Mouse (Mus musculus) forebrain, embryonic 14.5 days (tissue): ENCODE data around the gene Mfsd8. TPM values are rescaled to one million over a fixed set of nuclear protein-coding genes. Genes with fewer than 3 reads are reported as not detected.

ENCODE experiments used
- polyA plus RNA-seq: library from polyadenylated mRNA; unstranded; fragments of >200 nt; fragmentation: Nextera tagmentation; extraction: Ambion mirVana; gene quantifications from 2 replicates; pipeline ENCODE4 v1.2.1, GENCODE M21; 2014

Mfsd8 gene
- polyA plus RNA-seq, 1 experiment from 2014 or later, result 23.5 TPM

Other genes starting within 250 kb of the Mfsd8 start
- 0.25 TPM in 1 of 2 replicates, not detected in the other for gene Slc25a31, start 138.0 kb downstream of the Mfsd8 start, polyA plus RNA-seq
- 38.2 and 46.0 TPM in 2 replicates for gene Hspa4l, start 102.4 kb downstream of the Mfsd8 start, polyA plus RNA-seq
- 26.3 and 30.7 TPM in 2 replicates for gene Plk4, start 46.9 kb downstream of the Mfsd8 start, polyA plus RNA-seq
- gene Abhd18, start 84 bp upstream of the Mfsd8 start, polyA plus RNA-seq, result 5.2 and 5.8 TPM in 2 replicates
- gene 1700034I23Rik, start 55.7 kb upstream of the Mfsd8 start, polyA plus RNA-seq, result 0.14 TPM in 1 of 2 replicates, not detected in the other
- 1.8 and 2.7 TPM in 2 replicates for gene Larp1b, start 102.9 kb upstream of the Mfsd8 start, polyA plus RNA-seq
- 17.5 and 21.8 TPM in 2 replicates for gene Pgrmc2, start 236.2 kb upstream of the Mfsd8 start, polyA plus RNA-seq